Mouse (Mus musculus) kidney, adult 2 months (tissue): ENCODE data around the gene Lrrc42.

ENCODE experiments used
- CTCF ChIP-seq: fragments of 200-500 bp; conservative IDR thresholded peaks from 2 replicates; pipeline ENCODE4 v1.5.1; 2011; ENCODE audit warnings: low read depth, mild to moderate bottlenecking, control low read depth, low read length, moderate library complexity, mixed read lengths; ENCODE audit not compliant: insufficient read depth, insufficient read length
- POLR2A ChIP-seq: fragments of 200-500 bp; IDR thresholded peaks from one replicate; pipeline ENCODE4 v1.6.1; 2011; ENCODE audit warnings: low read depth, low read length, control low read depth

DNA sequence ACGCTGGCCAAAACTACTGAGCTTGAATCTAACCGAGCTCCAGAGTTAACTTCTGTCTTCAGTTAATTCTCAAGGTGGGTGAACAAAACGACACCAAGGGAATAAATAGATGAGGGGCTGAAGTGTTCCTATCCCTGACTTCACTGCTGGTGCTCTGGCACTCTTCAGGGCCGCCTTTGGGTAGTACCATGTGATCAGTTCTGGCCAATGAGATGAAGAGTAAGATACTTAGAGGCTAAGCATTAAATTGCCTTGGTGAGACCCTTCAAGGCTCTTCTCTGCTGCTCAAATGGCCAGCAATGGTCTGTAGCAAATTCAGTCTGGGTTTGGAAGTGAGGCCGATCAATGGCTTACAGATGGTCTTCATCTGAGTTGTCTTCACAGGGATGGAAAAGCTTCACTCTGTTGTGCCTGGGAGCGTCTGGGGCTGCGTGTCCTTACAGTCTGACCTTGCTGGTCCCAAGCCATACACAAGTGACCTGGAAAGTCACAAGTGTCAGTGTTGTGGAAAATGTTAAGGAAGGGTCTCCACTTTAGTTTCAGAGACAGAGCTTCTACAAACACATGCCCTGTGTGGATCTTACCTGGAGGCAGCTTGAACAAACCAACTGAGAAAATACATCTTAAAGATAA, 27.6 kb upstream of the Lrrc42 start:
- no peak for TF ChIP-seq CTCF
- TF ChIP-seq POLR2A = no peak
